Mouse (Mus musculus) embryo, embryonic 9.5 days (tissue): ENCODE results near the gene Dars2.
A peak's percentile ranks its signal among the peaks of the same experiment; 100 is the strongest.

Experiments used
- DNase-seq: peaks from one replicate; pipeline ENCODE4 v3.0.0-alpha.2; 2017; ENCODE audit errors: extremely low spot score

The Dars2 gene

GRCm38 (mm10) chr1:161070352-161071271 is at the start of gene Dars2, which contains the start of gene Cenpl:
Gene Dars2, minus strand, starts transcription at chr1:161070658.
Gene Cenpl, plus strand, starts transcription at chr1:161070713.
- DNase-seq, result peak; percentile 92

GRCm38 (mm10) chr1:161114591-161114990 is 44.1 kb upstream of the Dars2 start:
- no peak for DNase-seq

GRCm38 (mm10) chr1:161109216-161109615 is 38.8 kb upstream of the Dars2 start:
- no peak for DNase-seq

- DNase-seq, result no peak
Observed at GRCm38 (mm10) chr1:161103842-161104241, 33.4 kb upstream of the Dars2 start.

GRCm38 (mm10) chr1:161099721-161100405 is 29.4 kb upstream of the Dars2 start:
- no peak for DNase-seq

GRCm38 (mm10) chr1:161077243-161077642 is 6.8 kb upstream of the Dars2 start:
- no peak for DNase-seq

GRCm38 (mm10) chr1:161076238-161076637 is 5.8 kb upstream of the Dars2 start:
- no peak for DNase-seq

- no peak for DNase-seq
Observed at GRCm38 (mm10) chr1:161071272-161071620, 788 bp upstream of the Dars2 start.

GRCm38 (mm10) chr1:161063351-161063750 is 7.1 kb downstream of the Dars2 start:
- no peak for DNase-seq

GRCm38 (mm10) chr1:161057164-161057563 is 13.3 kb downstream of the Dars2 start:
- no peak for DNase-seq

GRCm38 (mm10) chr1:161046972-161047371 is 23.5 kb downstream of the Dars2 start:
- DNase-seq, result no peak

- peak; percentile 4 for DNase-seq
Observed at GRCm38 (mm10) chr1:161041261-161042020, 29.0 kb downstream of the Dars2 start.

- DNase-seq, result peak; percentile 57
Observed at GRCm38 (mm10) chr1:161040855-161041254, 29.6 kb downstream of the Dars2 start.

- no peak for DNase-seq
Observed at GRCm38 (mm10) chr1:161040426-161040770, 30.1 kb downstream of the Dars2 start.

GRCm38 (mm10) chr1:161039741-161040425 is 30.6 kb downstream of the Dars2 start:
- DNase-seq, result peak; percentile 87

GRCm38 (mm10) chr1:161038968-161039721 is 31.3 kb downstream of the Dars2 start:
- peak; percentile 84 for DNase-seq

- peak; percentile 29 for DNase-seq
Observed at GRCm38 (mm10) chr1:161038004-161038403, 32.5 kb downstream of the Dars2 start.

GRCm38 (mm10) chr1:161037599-161037998 is 32.9 kb downstream of the Dars2 start:
- peak; percentile 42 for DNase-seq

GRCm38 (mm10) chr1:161037026-161037425 is 33.4 kb downstream of the Dars2 start:
- DNase-seq, result peak; percentile 39

GRCm38 (mm10) chr1:161036411-161036841 is 34.0 kb downstream of the Dars2 start:
- peak; percentile 62 for DNase-seq
